Mouse (Mus musculus) stomach, embryonic 16.5 days (tissue): ENCODE results near the gene Dennd6a. TPM values are rescaled to one million over a fixed set of nuclear protein-coding genes. Genes with fewer than 3 reads are reported as not detected.

Experiments used
- ATAC-seq: fragments of 200-750 bp; cut with Nextera tagmentation; 2 replicates; pipeline ENCODE4 v1.8.0; 2017; ENCODE audit warnings: moderate number of reproducible peaks, moderate TSS enrichment; ENCODE audit not compliant: insufficient read depth, low FRiP score
- H3K27ac ChIP-seq: fragments of 300-500 bp; sonication (generic); 2 replicates; pipeline ENCODE4 v1.5.1; 2014; ENCODE audit warnings: low read length
- H3K27me3 ChIP-seq: fragments of 300-500 bp; sonication (generic); 2 replicates; pipeline ENCODE4 v1.6.1; 2014; ENCODE audit warnings: low read length, control low read depth, mixed read lengths; ENCODE audit not compliant: control insufficient read depth, insufficient read depth
- H3K36me3 ChIP-seq: fragments of 300-500 bp; sonication (generic); 2 replicates; pipeline ENCODE4 v1.6.1; 2014; ENCODE audit warnings: low read length; ENCODE audit not compliant: control insufficient read depth, insufficient read depth
- H3K4me1 ChIP-seq: fragments of 300-500 bp; sonication (generic); 2 replicates; pipeline ENCODE4 v1.6.1; 2014; ENCODE audit warnings: low read length, control low read depth, mixed read lengths; ENCODE audit not compliant: control insufficient read depth, insufficient read depth
- H3K4me2 ChIP-seq: fragments of 300-500 bp; sonication (generic); 2 replicates; pipeline ENCODE4 v1.6.1; 2014; ENCODE audit warnings: low read depth, low read length, mixed read lengths
- H3K4me3 ChIP-seq: fragments of 300-500 bp; sonication (generic); replicated peaks from 2 replicates; pipeline ENCODE4 v1.5.1; 2014; ENCODE audit warnings: mild to moderate bottlenecking, low read length
- H3K9ac ChIP-seq: fragments of 300-500 bp; sonication (generic); 2 replicates; pipeline ENCODE4 v1.6.1; 2014; ENCODE audit warnings: low read length
- H3K9me3 ChIP-seq: fragments of 300-500 bp; sonication (generic); replicated peaks from 2 replicates; pipeline ENCODE4 v1.6.1; 2016; ENCODE audit warnings: low read length, control low read depth; ENCODE audit not compliant: control insufficient read depth
- WGBS: fragments of 180-500 bp; shearing (Covaris S2); extraction: QIAGEN DNeasy Blood & Tissue Kit; methylation state at CpG from one replicate; pipeline ENCODE4 v1.1.7; 2014; 5-methylcytosine and 5-hydroxymethylcytosine counted together
- polyA plus RNA-seq: library from polyadenylated mRNA; unstranded; fragments of >200 nt; fragmentation: Nextera tagmentation; extraction: Ambion mirVana; gene quantifications from 2 replicates; pipeline ENCODE4 v1.2.1, GENCODE M21; 2015

The Dennd6a gene
- polyA plus RNA-seq, 1 experiment from 2014 or later, result 23.2 TPM

DNA sequence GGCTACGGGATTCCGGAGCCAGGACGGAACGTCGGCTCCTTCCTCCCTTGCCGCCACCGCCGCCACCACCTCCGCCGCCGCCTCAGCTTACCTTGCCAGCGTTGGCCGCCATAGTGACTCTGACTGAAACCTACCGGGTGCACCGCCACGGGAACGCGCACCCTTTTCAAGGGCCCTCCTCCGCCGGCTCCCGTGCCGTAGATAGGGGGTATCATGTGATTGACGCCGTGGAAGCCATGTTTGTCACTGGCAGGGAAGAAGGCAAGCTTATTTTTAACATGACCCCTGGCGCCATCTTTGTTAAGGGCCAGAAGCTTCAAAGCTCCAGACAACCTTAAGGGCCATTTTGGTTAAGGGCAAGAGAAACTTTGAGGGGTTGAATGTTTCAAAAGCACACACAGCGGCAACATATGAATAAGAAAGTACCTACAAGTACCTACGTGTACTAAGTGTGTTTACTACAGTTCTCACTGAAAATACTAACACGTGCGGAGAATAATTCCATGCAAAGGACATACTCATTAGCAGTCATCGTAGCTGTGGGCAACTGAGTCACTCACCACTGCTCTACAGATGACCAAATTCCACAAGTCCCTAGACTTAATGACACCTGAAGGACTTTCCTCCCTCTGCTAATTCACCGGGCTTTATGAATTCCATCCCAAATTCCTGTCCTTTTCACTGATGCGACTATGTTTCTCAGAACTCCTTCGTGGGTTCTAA lies 38.7 kb upstream of the Dennd6a start, which contains the start of gene Slmap:
Slmap (minus strand) TSS at position 175 of the 723 bp plus-strand sequence.
- Histone ChIP-seq H3K27me3 (no peaks in the 10 kb centered on the region), H3K9me3 (no peaks in the 10 kb centered on the region), H3K4me1 (peaks cover 21% of the 10 kb centered on the region), H3K9ac (peak within 1 kb of the TSS; percentile 96), H3K36me3 (no peaks in the 10 kb centered on the region), H3K4me2 (peak within 1 kb of the TSS; percentile 95), H3K27ac (peak within 1 kb of the TSS; percentile 82), H3K4me3 (peak within 1 kb of the TSS; percentile 96)
- peak; percentile 93 for ATAC-seq
- 12% methylated on average over 33 of the region's 33 CpGs for WGBS

DNA sequence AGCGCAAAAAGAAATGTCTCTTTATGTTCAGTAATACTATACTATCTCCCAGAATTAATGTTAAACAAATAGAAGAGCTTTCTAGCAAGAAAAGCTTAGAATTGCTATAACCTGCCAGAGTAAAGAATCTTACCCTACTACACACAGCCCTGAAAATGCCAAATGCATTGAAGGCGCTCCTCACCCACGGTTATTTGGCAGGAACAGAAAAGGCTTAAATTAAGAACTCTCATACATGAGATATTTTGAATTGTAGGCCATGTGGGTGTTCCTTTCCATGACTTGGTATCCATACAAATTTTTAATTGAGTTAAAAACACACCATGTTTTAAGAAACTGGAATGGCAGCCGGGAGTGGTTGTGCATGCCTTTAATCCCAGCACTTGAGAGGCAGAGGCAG lies 34.4 kb upstream of the Dennd6a start:
- H3K4me3 ChIP-seq, result no peak overlapping the region
- no peak overlapping the region for H3K9ac ChIP-seq
- no peaks in the 10 kb centered on the region for H3K36me3 ChIP-seq
- H3K4me2 ChIP-seq, result no peak overlapping the region
- no peaks in the 10 kb centered on the region; the same call in 1 of the 2 replicates for H3K4me1 ChIP-seq
- H3K27me3 ChIP-seq, result no peaks in the 10 kb centered on the region
- H3K27ac ChIP-seq, result no peak overlapping the region
- no peaks in the 10 kb centered on the region for H3K9me3 ChIP-seq
- WGBS, result 49% methylated on average over 4 of the region's 4 CpGs
- ATAC-seq, result no peak

- Histone ChIP-seq H3K9ac (no peak overlapping the region), H3K4me2 (no peak overlapping the region), H3K27ac (peak overlapping the region; percentile 38), H3K27me3 (no peaks in the 10 kb centered on the region; the same call in 1 of the 2 replicates), H3K4me1 (no peaks in the 10 kb centered on the region), H3K9me3 (no peaks in the 10 kb centered on the region), H3K4me3 (no peak overlapping the region), H3K36me3 (no peaks in the 10 kb centered on the region)
- ATAC-seq, result no peak
- 58% methylated on average over 1 of the region's 1 CpGs for WGBS
Observed at GRCm38 (mm10) chr14:26540577-26540976, 33.1 kb upstream of the Dennd6a start.

DNA sequence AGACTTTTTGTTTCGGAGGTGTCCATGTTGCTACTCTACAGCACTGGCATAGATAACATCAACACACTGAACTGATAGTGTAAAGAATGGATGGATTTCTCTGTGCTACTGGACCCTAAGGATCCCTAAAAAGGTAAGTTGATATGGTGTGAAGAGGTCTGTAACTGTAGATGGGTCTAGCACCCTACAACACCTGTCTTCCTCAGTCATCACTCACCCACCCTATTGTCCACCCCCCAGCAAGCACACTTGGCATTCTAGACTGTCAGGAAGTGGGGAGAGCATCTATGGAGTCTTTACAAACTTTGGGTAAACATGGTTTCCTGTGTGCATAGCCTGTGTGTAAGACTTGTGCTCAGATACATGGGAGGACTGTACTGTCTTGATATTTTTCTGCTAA lies 31.5 kb upstream of the Dennd6a start:
- no peaks in the 10 kb centered on the region for H3K36me3 ChIP-seq
- no peak overlapping the region for H3K4me2 ChIP-seq
- no peaks in the 10 kb centered on the region for H3K9me3 ChIP-seq
- 89% methylated on average over 1 of the region's 1 CpGs for WGBS
- no peak for ATAC-seq
- H3K4me3 ChIP-seq, result no peak overlapping the region
- no peaks in the 10 kb centered on the region for H3K4me1 ChIP-seq
- H3K27me3 ChIP-seq, result no peaks in the 10 kb centered on the region; the same call in 1 of the 2 replicates
- no peak overlapping the region for H3K27ac ChIP-seq
- H3K9ac ChIP-seq, result no peak overlapping the region

DNA sequence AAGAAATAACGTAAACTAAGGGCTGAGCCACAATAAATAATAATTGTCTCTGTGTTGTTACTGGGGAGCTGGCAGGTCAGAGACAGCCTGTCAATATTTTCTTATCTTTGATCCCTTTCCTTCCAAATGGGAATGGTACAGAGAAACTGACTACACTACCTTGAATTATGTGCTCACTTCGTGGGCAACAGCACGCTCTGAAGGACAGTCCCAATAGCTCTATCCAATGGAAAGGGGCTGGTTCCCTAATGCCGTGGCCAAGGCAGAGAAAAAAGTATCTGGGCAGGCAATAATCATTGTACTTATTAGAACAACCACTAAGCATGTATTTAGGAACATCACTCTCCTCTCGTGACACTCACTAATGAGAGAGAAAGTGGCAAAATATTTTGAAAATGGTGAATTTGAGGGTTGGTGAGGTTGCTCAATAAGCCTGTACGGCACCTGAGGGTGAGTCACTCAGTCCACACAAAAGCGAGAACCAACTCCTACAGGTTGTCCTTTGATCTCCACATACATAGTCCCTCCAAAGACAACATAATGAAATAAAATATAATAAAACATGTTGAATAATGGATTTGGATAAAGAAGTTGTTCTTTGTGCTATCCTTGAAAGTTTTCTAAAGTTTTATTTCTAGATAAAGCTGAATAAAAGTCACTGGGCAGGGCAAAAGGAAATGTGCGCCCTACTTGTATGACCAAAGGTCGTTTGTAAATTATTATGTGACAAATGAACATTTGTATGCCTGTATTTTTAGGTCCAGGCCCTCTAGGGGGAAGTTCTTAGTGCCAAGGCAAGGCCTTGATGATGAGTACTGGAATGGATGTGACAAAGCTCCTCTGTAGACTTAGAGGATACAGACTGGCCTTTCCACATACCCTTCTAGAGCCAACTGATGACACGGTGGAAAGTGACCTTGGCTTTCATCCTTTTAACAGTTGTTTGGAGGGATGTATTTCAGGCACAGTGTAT lies 25.9 kb upstream of the Dennd6a start:
- ATAC-seq, result peak; percentile 62; the same call in 1 of the 2 replicates
- no peaks in the 10 kb centered on the region for H3K36me3 ChIP-seq
- peak overlapping the region; percentile 66 for H3K27ac ChIP-seq
- no peaks in the 10 kb centered on the region; the same call in 1 of the 2 replicates for H3K27me3 ChIP-seq
- H3K4me2 ChIP-seq, result no peak overlapping the region
- H3K4me3 ChIP-seq, result no peak overlapping the region
- 59% methylated on average over 10 of the region's 10 CpGs for WGBS
- no peak overlapping the region for H3K9ac ChIP-seq
- no peaks in the 10 kb centered on the region for H3K4me1 ChIP-seq
- no peaks in the 10 kb centered on the region for H3K9me3 ChIP-seq

DNA sequence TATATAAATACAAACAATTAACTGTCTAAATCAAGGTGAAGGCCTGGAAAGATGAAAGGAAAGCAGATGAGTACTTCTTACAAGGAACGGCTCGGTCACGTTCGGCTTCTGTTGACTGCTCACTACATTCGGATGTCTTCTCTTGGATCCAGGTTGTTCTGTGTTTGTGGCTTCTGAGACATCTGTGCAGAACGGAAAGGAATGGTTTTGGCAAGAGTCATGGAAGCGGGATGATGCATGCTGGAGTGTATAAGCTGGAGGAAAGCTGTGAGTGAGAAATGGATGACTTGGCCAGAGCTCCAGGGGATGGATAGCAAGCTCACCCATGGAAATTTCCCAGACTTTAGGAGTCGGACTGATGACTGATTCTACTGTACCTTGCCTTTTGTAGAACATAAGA lies 22.9 kb upstream of the Dennd6a start:
- no peaks in the 10 kb centered on the region for H3K27me3 ChIP-seq
- H3K36me3 ChIP-seq, result no peaks in the 10 kb centered on the region
- H3K4me2 ChIP-seq, result no peak overlapping the region
- no peak for ATAC-seq
- no peak overlapping the region for H3K4me3 ChIP-seq
- H3K9ac ChIP-seq, result no peak overlapping the region
- no peak overlapping the region for H3K27ac ChIP-seq
- H3K4me1 ChIP-seq, result no peaks in the 10 kb centered on the region
- 88% methylated on average over 8 of the region's 8 CpGs for WGBS
- no peaks in the 10 kb centered on the region for H3K9me3 ChIP-seq

- Histone ChIP-seq H3K36me3 (no peaks in the 10 kb centered on the region), H3K9ac (no peak overlapping the region), H3K4me2 (no peak overlapping the region), H3K27me3 (no peaks in the 10 kb centered on the region), H3K4me3 (no peak overlapping the region), H3K4me1 (no peaks in the 10 kb centered on the region), H3K27ac (no peak overlapping the region), H3K9me3 (no peaks in the 10 kb centered on the region)
- ATAC-seq, result no peak
- WGBS, result 74% methylated on average over 2 of the region's 2 CpGs
Observed at GRCm38 (mm10) chr14:26552441-26552840, 21.2 kb upstream of the Dennd6a start.

- H3K4me1 ChIP-seq, result peaks cover 3% of the 10 kb centered on the region; the same call in 1 of the 2 replicates
- H3K27me3 ChIP-seq, result no peaks in the 10 kb centered on the region
- no peak overlapping the region for H3K9ac ChIP-seq
- H3K9me3 ChIP-seq, result no peaks in the 10 kb centered on the region
- 66% methylated on average over 3 of the region's 3 CpGs for WGBS
- no peak overlapping the region for H3K27ac ChIP-seq
- no peaks in the 10 kb centered on the region for H3K36me3 ChIP-seq
- no peak overlapping the region for H3K4me2 ChIP-seq
- H3K4me3 ChIP-seq, result no peak overlapping the region
- no peak for ATAC-seq
Observed at GRCm38 (mm10) chr14:26552853-26553252, 20.8 kb upstream of the Dennd6a start.

GRCm38 (mm10) chr14:26557581-26557980 lies 16.1 kb upstream of the Dennd6a start:
- WGBS, result 31% methylated on average over 1 of the region's 1 CpGs
- ATAC-seq, result no peak
- H3K4me3 ChIP-seq, result no peak overlapping the region
- no peak overlapping the region for H3K4me2 ChIP-seq
- no peak overlapping the region for H3K9ac ChIP-seq
- no peak overlapping the region for H3K27ac ChIP-seq
- H3K27me3 ChIP-seq, result no peaks in the 10 kb centered on the region
- no peaks in the 10 kb centered on the region for H3K36me3 ChIP-seq
- peaks cover 3% of the 10 kb centered on the region; the same call in 1 of the 2 replicates for H3K4me1 ChIP-seq
- no peaks in the 10 kb centered on the region for H3K9me3 ChIP-seq
